Comparison of ENCODE assay signal across 21 mouse cellular contexts in genomic region chr5:36844490-36844889, GRCm38 (mm10). TPM values are rescaled to one million over a fixed set of nuclear protein-coding genes. Genes with fewer than 3 reads are reported as not detected.
DNase-seq lines count a peak whose midpoint lies in the region; ATAC-seq and TF ChIP-seq lines count a peak whose summit lies in the region.
"Had no signal": no experiment of that assay in that cellular context is flagged by ENCODE, and none has a peak within 500 bp of the region (broad histone marks: within the 10 kb centered on the region; RNA-seq: fewer than 3 reads in every experiment).

No protein-coding gene starts in this region.

- no peak; the same call in 1 of the 2 replicates for ATAC-seq in midbrain, embryonic 14.5 days (ENCODE audit: low FRiP score, low TSS enrichment)
- ATAC-seq in midbrain, postnatal 0 days (ENCODE audit: low FRiP score): no peak
- ATAC-seq: activated CD4-positive, CD25-positive, alpha-beta regulatory T cell, adult 4 months had no signal

- no peak overlapping the region for H3K4me3 ChIP-seq in midbrain, embryonic 14.5 days (replicated peaks; ENCODE audit: low read depth, low read length)
- no peak overlapping the region for H3K4me3 ChIP-seq in midbrain, postnatal 0 days (ENCODE audit: low read depth, low read length)
- H3K4me3 ChIP-seq in left cerebral cortex, adult 2 months: no peak overlapping the region
- H3K4me3 ChIP-seq: embryonic facial prominence, embryonic 10.5 days; erythroblast, embryonic 14.5 days; heart, embryonic 15.5 days; stomach, embryonic 15.5 days had no signal

- no peaks in the 10 kb centered on the region for H3K36me3 ChIP-seq in midbrain, embryonic 14.5 days (ENCODE audit: control insufficient read depth, insufficient read depth, low read length)
- no peaks in the 10 kb centered on the region for H3K36me3 ChIP-seq in midbrain, postnatal 0 days (ENCODE audit: insufficient read depth, low read length)
- H3K36me3 ChIP-seq: embryonic facial prominence, embryonic 10.5 days; heart, embryonic 15.5 days; stomach, embryonic 15.5 days had no signal

- H3K9ac ChIP-seq in midbrain, embryonic 14.5 days (replicated peaks; ENCODE audit: low read length): no peak overlapping the region
- no peak overlapping the region for H3K9ac ChIP-seq in midbrain, postnatal 0 days (replicated peaks; ENCODE audit: low read length, poor library complexity, severe bottlenecking)
- H3K9ac ChIP-seq: heart, embryonic 15.5 days; stomach, embryonic 15.5 days had no signal

- WGBS in midbrain, embryonic 14.5 days: 57% methylated on average over 10 of the region's 10 CpGs
- 55% methylated on average over 10 of the region's 10 CpGs for WGBS in midbrain, postnatal 0 days

- peak overlapping the region; percentile 20; the same call in 1 of the 2 replicates for H3K27ac ChIP-seq in midbrain, embryonic 14.5 days (replicated peaks; ENCODE audit: low read depth, low read length)
- no peak overlapping the region for H3K27ac ChIP-seq in midbrain, postnatal 0 days (ENCODE audit: low read depth, low read length)
- peak overlapping the region; percentile 76 for H3K27ac ChIP-seq in left cerebral cortex, adult 2 months
- H3K27ac ChIP-seq: embryonic facial prominence, embryonic 10.5 days; heart, embryonic 15.5 days; stomach, embryonic 15.5 days had no signal

- DNase-seq in frontal cortex, postnatal 36 days (ENCODE audit: low spot score in 2 of 2): peak; percentile 28 to 53
- no peak for DNase-seq in frontal cortex, postnatal 10 days (ENCODE audit: low spot score in 2 of 2)
- DNase-seq in midbrain, embryonic 14.5 days: peak; percentile 54
- DNase-seq in midbrain, postnatal 0 days (ENCODE audit: low spot score): no peak
- no peak for DNase-seq in left cerebral cortex, adult 2 months (ENCODE audit: extremely low spot score in 1 of 2, low spot score in 2 of 2)
- DNase-seq in retina, postnatal 1 day: peak; percentile 37
- DNase-seq in testis, postnatal 14 days (ENCODE audit: low spot score): no peak
- DNase-seq: adrenal gland, postnatal 36 days; cerebellum, postnatal 14 days; heart, adult 18-20 months; liver; lung, adult 18-20 months; lung, postnatal 4 days; spleen, adult 18-20 months; thymus, postnatal 36 days had no signal

- no peaks in the 10 kb centered on the region for H3K9me3 ChIP-seq in midbrain, embryonic 14.5 days (ENCODE audit: control insufficient read depth, low read length)
- H3K9me3 ChIP-seq in midbrain, postnatal 0 days (ENCODE audit: low read length): no peaks in the 10 kb centered on the region
- H3K9me3 ChIP-seq: embryonic facial prominence, embryonic 10.5 days; heart, embryonic 15.5 days; stomach, embryonic 15.5 days had no signal

- no peak for TF ChIP-seq CTCF in midbrain, postnatal 0 days (IDR thresholded peaks at IDR 0.05)
- no peak for TF ChIP-seq CTCF in left cerebral cortex, adult 2 months (IDR thresholded peaks at IDR 0.05)

- intact Hi-C loops in left cerebral cortex, adult 2 months (cut with DNase I): loop anchor here (2.0 kb wide), 1 partner anchor 100 kb away; no protein-coding TSS in a partner anchor

- no peaks in the 10 kb centered on the region for H3K27me3 ChIP-seq in midbrain, embryonic 14.5 days (ENCODE audit: control insufficient read depth, insufficient read depth, low read length)
- no peaks in the 10 kb centered on the region for H3K27me3 ChIP-seq in midbrain, postnatal 0 days (ENCODE audit: insufficient read depth, low read length)
- H3K27me3 ChIP-seq: heart, embryonic 15.5 days; stomach, embryonic 15.5 days had no signal

- H3K4me1 ChIP-seq in midbrain, embryonic 14.5 days (ENCODE audit: control insufficient read depth, insufficient read depth, low read length): no peaks in the 10 kb centered on the region
- no peaks in the 10 kb centered on the region for H3K4me1 ChIP-seq in midbrain, postnatal 0 days (ENCODE audit: insufficient read depth, low read length)
- H3K4me1 ChIP-seq: embryonic facial prominence, embryonic 10.5 days; heart, embryonic 15.5 days; stomach, embryonic 15.5 days had no signal

- H3K4me2 ChIP-seq in midbrain, embryonic 14.5 days (ENCODE audit: low read length): no peak overlapping the region
- no peak overlapping the region for H3K4me2 ChIP-seq in midbrain, postnatal 0 days (ENCODE audit: low read depth, low read length, poor library complexity, severe bottlenecking)
- H3K4me2 ChIP-seq: heart, embryonic 15.5 days; stomach, embryonic 15.5 days had no signal

RNA-seq across cellular contexts. Expression of gene Man2b2, which starts 14.0 kb away (rescaled TPM):
- 7.8 and 10.3 TPM in 2 replicates for polyA plus RNA-seq in midbrain, embryonic 14.5 days (2014; fragmentation: Nextera tagmentation; extraction: Ambion mirVana)
- 22.6 and 26.2 TPM in 2 replicates for total RNA-seq in midbrain, postnatal 0 days (2014; rRNA removed)
- polyA plus RNA-seq in midbrain, postnatal 0 days (2015; fragmentation: Nextera tagmentation; extraction: Ambion mirVana): 15.6 and 15.8 TPM in 2 replicates
- total RNA-seq in left cerebral cortex, adult 2 months (2021): 10 to 100 TPM; 25.3 to 25.8 TPM

RNA-seq across cellular contexts. Expression of gene Ppp2r2c, which starts 23.8 kb away (rescaled TPM):
- 38.3 and 44.6 TPM in 2 replicates for polyA plus RNA-seq in midbrain, embryonic 14.5 days (2014; fragmentation: Nextera tagmentation; extraction: Ambion mirVana)
- total RNA-seq in midbrain, postnatal 0 days (2014; rRNA removed): 205 and 231 TPM in 2 replicates
- 89.0 and 91.8 TPM in 2 replicates for polyA plus RNA-seq in midbrain, postnatal 0 days (2015; fragmentation: Nextera tagmentation; extraction: Ambion mirVana)
- total RNA-seq in left cerebral cortex, adult 2 months (2021): 100 to 1,000 TPM; 448 to 462 TPM
- polyA plus RNA-seq: activated CD4-positive, CD25-positive, alpha-beta regulatory T cell, adult 4 months; erythroblast, embryonic 14.5 days; kidney, embryonic 14.5 days had no signal

RNA-seq across cellular contexts. Expression of gene Mrfap1, which starts 47.9 kb away (rescaled TPM):
- polyA plus RNA-seq in midbrain, embryonic 14.5 days (2014; fragmentation: Nextera tagmentation; extraction: Ambion mirVana): 355 and 360 TPM in 2 replicates
- 288 and 318 TPM in 2 replicates for total RNA-seq in midbrain, postnatal 0 days (2014; rRNA removed)
- 425 and 441 TPM in 2 replicates for polyA plus RNA-seq in midbrain, postnatal 0 days (2015; fragmentation: Nextera tagmentation; extraction: Ambion mirVana)
- total RNA-seq in left cerebral cortex, adult 2 months (2021): 100 to 1,000 TPM; 409 to 435 TPM

Comparison
In these comparisons a context has a peak if more than half of its experiments do, and no peak if none do; other contexts are left out.
1. DNase-seq: peak in frontal cortex, postnatal 36 days (2 of 2), midbrain, embryonic 14.5 days (single experiment) and retina, postnatal 1 day (single experiment); none in frontal cortex, postnatal 10 days (0 of 2), midbrain, postnatal 0 days (single experiment), left cerebral cortex, adult 2 months (0 of 2) and testis, postnatal 14 days (single experiment).